Mouse (Mus musculus) fat pad, adult 2 months (tissue): ENCODE measurements at regions not wholly inside any gene's neighbourhood (a gene's known extent, or its start where the extent isn't known, plus 50 kb on each side); places are given as distances from the start of the nearest gene placed in this dataset.

Source experiments
- DNase-seq: peaks from one replicate; pipeline ENCODE4 v3.0.0-alpha.2; 2011; ENCODE audit warnings: low read depth, low spot score; ENCODE audit errors: extremely low read depth

DNA sequence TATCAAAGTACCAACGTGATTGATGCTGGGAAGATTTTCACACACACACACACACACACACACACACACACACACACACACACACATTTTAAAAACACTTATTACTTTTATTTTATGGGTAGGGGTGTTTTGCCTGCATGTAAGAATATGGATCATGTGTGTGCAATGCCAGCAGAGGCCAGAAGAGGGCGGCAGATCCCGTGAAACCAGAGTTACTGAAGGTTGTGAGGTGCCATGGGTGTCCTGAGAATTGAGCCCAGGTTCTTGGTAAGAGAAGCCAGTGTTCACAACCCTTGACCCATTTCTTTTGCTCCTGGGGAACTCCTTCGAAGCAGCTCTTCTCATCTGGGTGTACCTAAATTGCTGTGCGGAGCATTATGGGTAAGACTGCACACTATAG is 102.4 kb upstream of the Zfp64 start:
- no peak for DNase-seq

GRCm38 (mm10) chr2:169049947-169050346 is 94.6 kb upstream of the Zfp64 start:
- DNase-seq = no peak

DNA sequence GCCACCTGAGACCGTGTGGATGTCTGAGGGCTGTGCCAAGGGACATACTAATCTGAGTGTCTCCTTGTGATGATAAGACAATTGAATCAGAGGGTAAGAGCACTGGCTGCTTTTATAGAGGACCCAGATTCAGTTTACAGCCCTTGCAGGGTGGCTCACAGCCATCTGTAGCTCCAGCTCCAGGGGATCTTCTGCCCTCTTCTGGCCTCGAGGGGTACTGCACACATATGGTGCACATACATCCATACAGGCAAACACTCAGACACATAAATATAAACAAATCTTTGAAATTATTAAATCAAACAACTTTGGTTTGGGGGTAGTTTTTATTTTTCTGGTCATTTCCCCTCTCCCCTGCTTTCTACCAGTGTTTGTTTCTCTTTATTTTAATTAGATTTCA is 86.4 kb upstream of the Zfp64 start:
- DNase-seq = no peak

DNA sequence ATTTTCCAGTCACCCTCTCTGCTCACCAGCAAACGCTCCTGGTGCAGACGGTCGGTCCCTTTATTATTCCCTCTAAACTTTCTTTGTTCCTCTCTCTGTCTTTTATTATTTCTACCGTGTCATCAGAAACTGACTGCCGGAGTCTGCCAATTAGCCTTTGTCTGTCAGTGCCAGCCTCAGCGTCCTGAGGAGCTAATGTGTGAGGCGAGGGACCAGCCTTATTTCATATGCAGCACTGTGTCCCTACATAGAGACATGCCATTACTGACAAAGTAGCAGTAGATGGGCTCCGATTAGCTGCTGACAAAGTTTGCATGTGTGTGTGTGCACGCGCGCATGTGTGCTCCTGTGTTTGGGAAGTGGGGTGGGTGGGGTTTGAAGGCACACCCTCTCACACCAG is 82.6 kb upstream of the Zfp64 start:
- DNase-seq = no peak

DNA sequence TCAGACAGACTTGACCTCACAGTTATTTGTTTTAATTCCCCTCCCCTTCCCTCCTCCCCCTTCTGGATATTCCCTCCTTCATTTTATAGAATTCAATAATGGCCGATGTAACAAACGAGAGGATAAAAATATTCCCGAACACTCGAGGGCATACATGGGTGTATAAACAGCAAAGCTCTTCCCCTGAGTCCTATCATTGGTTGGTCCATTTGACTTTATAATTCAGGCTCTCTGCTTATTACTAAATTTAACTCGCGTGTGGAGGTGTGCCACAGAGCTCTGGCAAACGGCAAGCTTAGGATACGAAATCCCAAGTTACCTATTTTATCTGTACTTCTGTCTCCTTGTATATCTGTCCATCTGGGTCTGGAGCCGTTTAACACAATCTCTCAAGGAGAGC is 82.1 kb upstream of the Zfp64 start:
- DNase-seq = no peak

GRCm38 (mm10) chr2:169035315-169035714 is 79.9 kb upstream of the Zfp64 start:
- DNase-seq = no peak

DNA sequence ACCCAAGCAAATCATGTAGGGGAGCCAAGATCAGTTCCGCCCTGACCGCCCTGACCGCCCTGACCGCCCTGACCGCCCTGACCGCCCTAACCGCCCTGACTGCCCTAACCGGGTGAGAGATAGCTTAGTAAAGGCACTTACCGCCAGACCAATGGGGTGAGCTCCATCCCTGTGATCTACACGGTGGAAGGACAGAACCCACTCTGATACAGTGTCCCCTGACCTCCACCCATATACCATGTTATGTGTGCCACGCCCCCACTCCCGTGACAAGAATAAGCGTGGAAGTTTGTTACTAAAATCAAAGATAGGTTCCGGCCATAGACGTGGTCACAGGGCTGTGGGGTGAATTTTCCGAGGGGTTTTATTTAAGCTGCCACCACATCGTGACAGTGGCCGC is 78.6 kb upstream of the Zfp64 start:
- no peak for DNase-seq

GRCm38 (mm10) chr2:169033181-169033580 is 77.8 kb upstream of the Zfp64 start:
- no peak for DNase-seq

DNA sequence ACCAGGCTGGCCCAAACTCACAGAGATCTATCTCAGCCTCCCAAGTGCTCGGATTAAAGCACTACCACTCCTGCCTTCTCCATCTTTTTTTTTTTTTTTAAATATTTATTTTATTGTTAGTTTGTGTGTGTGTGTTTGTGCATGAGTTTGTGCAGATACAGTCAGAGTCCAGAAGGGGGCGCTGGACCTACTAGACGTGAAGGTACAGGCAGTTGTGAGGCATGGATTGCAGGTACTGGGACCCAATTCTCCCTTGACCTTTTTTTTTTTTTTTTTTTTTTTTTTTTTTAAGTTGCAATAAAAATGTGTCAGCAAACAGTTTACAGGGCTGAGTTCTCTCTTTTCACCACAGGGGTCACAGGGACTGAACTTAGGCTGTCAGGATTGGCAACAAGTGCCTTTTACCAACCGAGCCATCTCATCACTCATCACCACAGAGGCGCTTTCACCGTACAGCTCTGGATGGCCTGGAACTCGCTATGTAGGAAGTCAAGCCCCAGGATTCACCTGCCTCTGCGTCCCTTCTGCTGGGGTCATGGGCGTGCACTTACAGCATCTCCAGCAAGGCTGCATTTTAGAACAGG is 73.2 kb upstream of the Zfp64 start:
- DNase-seq = no peak

DNA sequence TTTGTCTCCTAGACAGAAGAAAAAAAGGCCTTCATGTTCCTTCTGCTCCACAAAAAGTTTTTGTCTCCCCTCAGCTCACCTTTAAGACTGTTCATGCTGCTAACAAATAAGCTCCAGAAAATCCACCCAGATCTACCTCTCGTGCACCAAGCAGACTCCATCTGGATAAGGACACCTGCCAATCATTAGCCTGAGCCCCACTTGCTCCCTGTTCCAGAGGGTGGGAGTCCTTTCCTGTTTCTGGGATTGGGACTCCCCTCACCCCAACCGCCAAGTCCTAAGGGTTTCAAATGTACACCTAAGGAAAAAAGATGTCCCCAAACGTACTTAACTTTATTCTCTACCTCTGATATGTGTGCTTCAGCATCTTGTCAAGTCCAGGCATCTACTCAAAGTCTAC is 63.6 kb upstream of the Zfp64 start:
- no peak for DNase-seq

DNA sequence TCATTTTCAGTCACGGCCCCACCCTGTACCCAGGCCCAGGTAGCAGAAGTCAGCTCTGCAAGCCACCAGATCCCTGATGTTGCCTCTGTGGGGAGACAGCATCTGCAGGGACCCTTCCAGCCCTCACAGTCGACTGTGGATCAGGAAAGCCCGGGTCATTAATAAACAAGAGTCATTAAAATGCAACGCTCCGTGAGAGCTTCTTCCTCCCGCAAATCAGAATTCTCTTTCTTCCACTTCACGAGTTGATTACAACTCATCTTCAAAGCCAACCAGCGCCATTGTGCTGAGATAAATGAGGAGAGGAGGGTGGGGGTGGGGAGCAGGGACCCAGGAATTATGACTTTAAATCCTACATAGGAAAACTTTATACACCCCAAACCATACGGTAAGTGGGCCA is 54.9 kb upstream of the Zfp64 start:
- DNase-seq = no peak

GRCm38 (mm10) chr2:169008756-169009155 is 53.4 kb upstream of the Zfp64 start:
- no peak for DNase-seq

DNA sequence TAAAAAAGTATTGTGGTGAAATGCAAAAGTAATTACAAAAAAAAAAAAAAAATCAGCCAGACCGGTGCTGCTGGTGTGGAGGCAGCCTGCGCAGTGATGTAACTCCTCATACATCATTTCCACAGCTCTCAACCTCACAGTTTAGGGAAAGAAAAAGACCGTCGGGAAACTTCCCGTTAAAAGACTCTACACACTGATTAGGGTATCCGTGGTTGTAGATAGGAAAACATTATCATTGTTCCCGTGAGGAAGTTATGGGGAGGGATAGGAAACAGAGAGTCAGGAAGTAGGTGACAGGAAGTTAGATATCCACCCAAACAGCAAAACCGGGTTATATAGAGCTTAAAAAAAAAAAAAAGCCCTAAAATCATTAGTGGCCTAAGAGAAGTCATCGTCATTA is 52.9 kb upstream of the Zfp64 start:
- DNase-seq = no peak

DNA sequence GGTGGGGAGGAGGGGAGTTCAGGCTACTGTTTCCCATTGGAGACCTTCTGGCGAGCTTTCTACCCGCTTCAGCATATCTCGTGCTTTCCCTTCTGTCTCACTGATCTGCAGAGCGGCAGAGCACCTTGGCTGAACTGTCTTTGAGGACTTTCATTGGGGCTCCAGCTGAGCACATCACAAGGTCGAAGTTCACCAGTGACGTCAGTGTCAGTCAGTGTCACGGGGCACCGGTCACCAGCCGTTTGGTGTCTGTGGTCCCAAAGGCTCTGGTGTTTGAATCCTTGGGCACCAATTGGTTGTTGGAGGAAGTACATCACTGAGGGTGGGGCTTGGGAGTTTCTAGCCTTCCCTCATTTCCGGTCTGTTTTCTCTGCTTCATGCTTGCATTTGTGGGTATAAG is 51.2 kb upstream of the Zfp64 start:
- DNase-seq = no peak

- no peak for DNase-seq
Observed at GRCm38 (mm10) chr2:169005810-169006209, 50.4 kb upstream of the Zfp64 start.
